Mouse (Mus musculus) embryonic facial prominence, embryonic 11.5 days (tissue): ENCODE measurements at regions not wholly inside any gene's neighbourhood (a gene's known extent, or its start where the extent isn't known, plus 50 kb on each side); places are given as distances from the start of the nearest gene placed in this dataset.

Experiments used
- ATAC-seq: fragments of 200-750 bp; cut with Nextera tagmentation; replicated peaks from 2 replicates; pipeline ENCODE4 v1.8.0; 2017; ENCODE audit warnings: low read depth; ENCODE audit not compliant: insufficient number of reproducible peaks, low FRiP score, low TSS enrichment
- DNase-seq: peaks from one replicate; pipeline ENCODE4 v3.0.0-alpha.2; 2015; ENCODE audit warnings: low spot score
- H3K27ac ChIP-seq: fragments of 300-500 bp; sonication (generic); replicated peaks from 2 replicates; pipeline ENCODE4 v1.5.1; 2014; ENCODE audit warnings: mild to moderate bottlenecking, low read depth, low read length, control low read depth
- H3K27me3 ChIP-seq: fragments of 300-500 bp; sonication (generic); 2 replicates; pipeline ENCODE4 v1.6.1; 2014; ENCODE audit warnings: mild to moderate bottlenecking, low read length, moderate library complexity, mixed read lengths; ENCODE audit not compliant: control insufficient read depth, insufficient read depth
- H3K36me3 ChIP-seq: fragments of 300-500 bp; sonication (generic); replicated peaks from 2 replicates; pipeline ENCODE4 v1.6.1; 2014; ENCODE audit warnings: low read depth, mild to moderate bottlenecking, low read length, moderate library complexity, mixed read lengths; ENCODE audit not compliant: control insufficient read depth, insufficient read depth
- H3K4me1 ChIP-seq: fragments of 300-500 bp; sonication (generic); 2 replicates; pipeline ENCODE4 v1.6.1; 2014; ENCODE audit warnings: low read length, mixed read lengths; ENCODE audit not compliant: control insufficient read depth, insufficient read depth
- H3K4me2 ChIP-seq: fragments of 300-500 bp; sonication (generic); 2 replicates; pipeline ENCODE4 v1.6.1; 2014; ENCODE audit warnings: low read depth, mild to moderate bottlenecking, control low read depth, low read length, moderate library complexity
- H3K4me3 ChIP-seq: fragments of 300-500 bp; sonication (generic); 2 replicates; pipeline ENCODE4 v1.5.1; 2014; ENCODE audit warnings: low read depth, low read length, control low read depth
- H3K9ac ChIP-seq: fragments of 300-500 bp; sonication (generic); replicated peaks from 2 replicates; pipeline ENCODE4 v1.6.1; 2014; ENCODE audit warnings: mild to moderate bottlenecking, control low read depth, low read length
- H3K9me3 ChIP-seq: fragments of 300-500 bp; sonication (generic); replicated peaks from 2 replicates; pipeline ENCODE4 v1.6.1; 2016; ENCODE audit warnings: mild to moderate bottlenecking, low read length, inconsistent platforms, mixed read lengths; ENCODE audit not compliant: control insufficient read depth
- WGBS: fragments of 180-500 bp; shearing (Covaris S2); extraction: QIAGEN DNeasy Blood & Tissue Kit; methylation state at CpG from one replicate; pipeline ENCODE4 v1.1.7; 2014; 5-methylcytosine and 5-hydroxymethylcytosine counted together

DNA sequence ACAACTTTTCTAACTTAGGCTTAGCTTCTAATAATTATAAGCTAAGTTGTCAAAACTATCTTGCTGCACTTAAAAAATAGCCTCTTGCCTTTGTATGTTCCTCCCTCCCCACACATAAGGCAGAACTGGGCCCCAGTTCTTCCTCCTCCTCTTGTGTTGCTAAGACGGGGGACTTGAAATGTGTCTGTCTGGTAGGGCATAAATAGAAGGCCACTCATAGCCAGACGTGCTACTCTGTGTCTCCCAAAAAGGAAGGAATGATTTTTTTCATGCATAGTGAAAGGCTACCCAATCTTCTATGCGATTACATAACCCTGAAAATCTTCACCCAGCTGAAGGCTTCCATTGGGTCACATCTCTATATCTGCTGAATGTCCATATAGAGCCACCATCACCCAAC is 183.5 kb downstream of the Hsfy2 start:
- no peak for ATAC-seq
- Histone ChIP-seq H3K27ac (no peak overlapping the region), H3K4me1 (no peaks in the 10 kb centered on the region), H3K36me3 (no peaks in the 10 kb centered on the region), H3K9ac (no peak overlapping the region), H3K9me3 (no peaks in the 10 kb centered on the region), H3K4me2 (no peak overlapping the region), H3K4me3 (no peak overlapping the region), H3K27me3 (no peaks in the 10 kb centered on the region)
- no peak for DNase-seq
- 88% methylated on average over 3 of the region's 3 CpGs for WGBS

DNA sequence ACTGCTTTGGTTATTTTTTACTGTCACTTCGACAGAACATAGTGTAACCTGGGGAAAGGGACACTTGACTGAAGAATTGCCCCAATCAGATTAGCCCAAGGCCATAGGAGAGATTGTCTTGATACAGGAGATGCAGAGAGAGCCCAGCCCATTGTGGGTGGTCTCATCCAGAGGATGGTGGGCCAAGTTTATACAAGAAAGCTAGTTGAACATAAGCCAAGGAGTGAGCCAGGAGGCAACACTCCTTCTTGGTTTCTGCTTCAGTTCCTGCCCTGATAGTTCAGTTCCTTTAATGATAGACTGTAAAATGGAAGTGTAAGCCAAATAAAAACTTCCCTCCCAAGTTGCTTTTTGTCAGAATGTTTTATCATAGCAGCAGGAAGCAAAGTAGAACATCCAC is 194.4 kb downstream of the Hsfy2 start:
- Histone ChIP-seq H3K4me3 (no peak overlapping the region), H3K9ac (no peak overlapping the region), H3K4me2 (no peak overlapping the region), H3K27me3 (no peaks in the 10 kb centered on the region), H3K4me1 (no peaks in the 10 kb centered on the region), H3K36me3 (no peaks in the 10 kb centered on the region), H3K27ac (no peak overlapping the region), H3K9me3 (no peaks in the 10 kb centered on the region)
- DNase-seq (no peak), ATAC-seq (no peak)
- WGBS: 68% methylated on average over 1 of the region's 1 CpGs

DNA sequence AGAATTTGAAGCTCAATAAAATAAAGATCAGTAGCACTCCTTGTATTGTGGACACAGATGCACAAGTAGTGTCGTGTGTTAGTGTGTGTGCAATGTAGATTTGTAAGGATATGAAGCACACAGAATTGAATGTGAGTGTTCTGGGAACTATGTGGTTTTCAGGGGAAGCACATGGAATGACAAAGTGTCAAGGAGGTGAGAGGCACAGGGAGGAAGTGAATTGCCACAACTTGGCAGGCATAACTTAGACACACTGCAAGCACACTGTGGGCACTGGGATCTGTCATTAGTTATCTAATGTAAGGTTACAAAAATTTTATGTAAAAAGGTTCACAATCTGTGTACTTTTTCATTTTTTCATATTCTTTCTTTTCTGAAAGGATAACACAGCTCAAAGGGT is 230.4 kb downstream of the Hsfy2 start:
- Histone ChIP-seq H3K27ac (no peak overlapping the region), H3K36me3 (no peaks in the 10 kb centered on the region), H3K4me3 (no peak overlapping the region), H3K27me3 (no peaks in the 10 kb centered on the region), H3K9ac (no peak overlapping the region), H3K4me2 (no peak overlapping the region), H3K4me1 (no peaks in the 10 kb centered on the region), H3K9me3 (no peaks in the 10 kb centered on the region)
- DNase-seq (no peak), ATAC-seq (no peak)
- 85% methylated on average over 1 of the region's 1 CpGs for WGBS

DNA sequence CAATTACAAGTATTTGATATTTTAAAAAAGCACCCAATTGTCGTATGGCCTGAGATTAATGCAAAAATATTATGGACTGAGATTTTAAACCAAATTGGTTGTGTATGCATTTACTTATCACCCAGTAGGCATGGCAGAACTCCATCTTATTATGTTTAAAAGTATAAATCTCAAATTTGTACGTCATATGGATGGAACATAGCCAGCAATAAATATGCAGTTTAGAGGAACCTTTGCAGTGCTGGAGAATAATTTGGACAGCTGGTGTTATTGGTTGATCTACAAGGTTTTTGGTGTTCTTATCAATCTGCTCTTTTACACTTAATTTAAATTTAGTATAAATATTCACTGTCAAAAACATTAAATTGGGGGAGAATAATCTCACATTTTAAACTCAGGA is 233.9 kb downstream of the Hsfy2 start:
- H3K9ac ChIP-seq: no peak overlapping the region

DNA sequence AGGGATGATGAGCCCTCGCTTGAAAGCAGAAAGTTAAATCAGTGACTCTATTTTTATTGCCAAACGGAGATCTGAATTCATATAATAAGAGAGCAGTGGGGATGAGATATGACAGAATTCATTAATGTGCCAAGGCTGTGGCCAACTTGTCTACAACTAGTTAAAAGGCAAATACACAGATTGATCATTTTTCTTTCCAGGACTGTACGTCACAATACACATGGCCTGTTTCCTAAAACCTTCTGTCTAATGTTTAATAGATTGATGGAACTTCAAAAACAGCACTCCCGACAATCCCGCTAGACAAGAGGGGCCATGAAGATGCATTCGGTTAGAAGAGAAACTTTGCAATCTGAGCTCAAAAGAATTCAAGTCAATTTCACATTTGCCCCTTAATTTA is 241.4 kb downstream of the Hsfy2 start:
- WGBS: 81% methylated on average over 6 of the region's 6 CpGs
- no peak overlapping the region for H3K9ac ChIP-seq
- no peak for DNase-seq
- no peak for ATAC-seq
- no peaks in the 10 kb centered on the region for H3K36me3 ChIP-seq
- no peaks in the 10 kb centered on the region for H3K27me3 ChIP-seq
- H3K4me3 ChIP-seq: no peak overlapping the region
- no peaks in the 10 kb centered on the region for H3K4me1 ChIP-seq
- no peak overlapping the region for H3K4me2 ChIP-seq
- H3K27ac ChIP-seq: no peak overlapping the region
- no peaks in the 10 kb centered on the region for H3K9me3 ChIP-seq

More for the DNA sequence above, 233.9 kb downstream of the Hsfy2 start:
- ATAC-seq (no peak), DNase-seq (no peak)
- no peak overlapping the region for H3K27ac ChIP-seq
- no peaks in the 10 kb centered on the region for H3K36me3 ChIP-seq
- no peak overlapping the region for H3K4me3 ChIP-seq
- H3K9me3 ChIP-seq: no peaks in the 10 kb centered on the region
- no peak overlapping the region for H3K4me2 ChIP-seq
- H3K4me1 ChIP-seq: no peaks in the 10 kb centered on the region
- WGBS: 91% methylated on average over 2 of the region's 2 CpGs
- no peaks in the 10 kb centered on the region for H3K27me3 ChIP-seq

DNA sequence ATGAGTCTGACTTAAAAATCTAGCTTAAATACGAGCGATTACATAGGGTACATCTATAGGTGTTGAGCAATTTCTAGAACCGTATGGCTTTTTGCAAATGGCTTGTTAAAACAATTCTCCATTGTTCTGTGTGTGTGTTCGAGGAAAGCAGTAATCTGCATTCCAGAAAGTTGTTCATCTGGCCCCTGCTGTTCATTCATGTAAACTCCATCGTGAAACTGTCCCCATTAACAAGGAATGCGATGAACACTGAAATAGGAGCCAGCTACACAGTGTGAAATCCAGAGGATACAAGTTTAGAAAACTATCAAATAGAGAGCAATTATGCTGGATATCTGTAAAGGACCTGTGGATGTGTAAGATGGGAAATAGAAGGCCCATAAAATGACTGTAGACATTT is 250.1 kb downstream of the Hsfy2 start:
- 50% methylated on average over 6 of the region's 6 CpGs for WGBS
- H3K27ac ChIP-seq: no peak overlapping the region
- no peak for ATAC-seq
- H3K9me3 ChIP-seq: no peaks in the 10 kb centered on the region
- no peaks in the 10 kb centered on the region for H3K36me3 ChIP-seq
- no peaks in the 10 kb centered on the region for H3K4me1 ChIP-seq
- H3K27me3 ChIP-seq: no peaks in the 10 kb centered on the region
- no peak overlapping the region for H3K9ac ChIP-seq
- H3K4me3 ChIP-seq: no peak overlapping the region
- no peak for DNase-seq
- no peak overlapping the region for H3K4me2 ChIP-seq

DNA sequence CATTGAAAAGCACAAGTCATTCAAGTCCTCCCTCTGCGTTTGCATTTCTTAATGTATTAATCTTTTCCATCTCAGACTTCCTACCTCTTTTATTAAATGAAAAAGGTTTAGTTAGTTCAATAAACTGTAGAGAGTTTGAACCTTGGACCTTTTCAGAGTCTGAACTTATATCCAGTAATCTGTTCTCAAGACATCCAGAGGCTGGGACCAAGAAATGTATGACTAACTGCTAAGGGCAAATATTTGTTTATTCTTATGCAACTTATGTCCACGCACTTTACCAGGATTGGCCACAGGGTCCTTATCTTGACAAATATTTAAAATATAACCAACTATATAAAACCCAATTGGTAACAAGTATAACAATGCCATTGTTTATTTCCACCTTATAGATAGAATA is 270.9 kb downstream of the Hsfy2 start:
- DNase-seq (no peak), ATAC-seq (no peak)
- no peaks in the 10 kb centered on the region for H3K27me3 ChIP-seq
- WGBS: 85% methylated on average over 2 of the region's 2 CpGs
- H3K4me3 ChIP-seq: no peak overlapping the region
- H3K36me3 ChIP-seq: no peaks in the 10 kb centered on the region
- no peaks in the 10 kb centered on the region for H3K4me1 ChIP-seq
- H3K9ac ChIP-seq: no peak overlapping the region
- no peak overlapping the region for H3K4me2 ChIP-seq
- H3K27ac ChIP-seq: no peak overlapping the region
- H3K9me3 ChIP-seq: no peaks in the 10 kb centered on the region

DNA sequence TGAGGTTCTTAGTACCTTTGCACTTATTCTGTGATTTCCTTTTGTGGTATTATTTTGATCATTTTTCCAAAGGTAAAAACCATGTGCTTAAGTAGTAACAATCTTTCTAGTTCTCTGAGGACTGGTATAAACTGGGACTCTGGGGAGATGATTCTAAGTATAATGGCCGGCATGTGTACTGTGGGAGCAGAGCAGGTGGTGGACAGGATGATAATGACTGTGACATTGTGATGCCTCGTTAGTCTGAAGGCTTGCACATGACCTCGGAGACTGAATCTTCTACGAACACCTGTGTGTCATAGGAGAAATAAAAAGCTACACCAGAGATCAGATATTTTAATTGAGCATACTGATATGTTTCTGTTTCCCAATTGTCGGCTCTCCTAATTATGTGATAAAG is 276.4 kb downstream of the Hsfy2 start:
- H3K4me3 ChIP-seq: no peak overlapping the region
- H3K27me3 ChIP-seq: no peaks in the 10 kb centered on the region
- ATAC-seq (no peak), DNase-seq (no peak)
- WGBS: 67% methylated on average over 5 of the region's 5 CpGs
- H3K27ac ChIP-seq: no peak overlapping the region
- H3K9me3 ChIP-seq: no peaks in the 10 kb centered on the region
- H3K4me2 ChIP-seq: no peak overlapping the region
- no peaks in the 10 kb centered on the region for H3K4me1 ChIP-seq
- no peak overlapping the region for H3K9ac ChIP-seq
- H3K36me3 ChIP-seq: no peaks in the 10 kb centered on the region

DNA sequence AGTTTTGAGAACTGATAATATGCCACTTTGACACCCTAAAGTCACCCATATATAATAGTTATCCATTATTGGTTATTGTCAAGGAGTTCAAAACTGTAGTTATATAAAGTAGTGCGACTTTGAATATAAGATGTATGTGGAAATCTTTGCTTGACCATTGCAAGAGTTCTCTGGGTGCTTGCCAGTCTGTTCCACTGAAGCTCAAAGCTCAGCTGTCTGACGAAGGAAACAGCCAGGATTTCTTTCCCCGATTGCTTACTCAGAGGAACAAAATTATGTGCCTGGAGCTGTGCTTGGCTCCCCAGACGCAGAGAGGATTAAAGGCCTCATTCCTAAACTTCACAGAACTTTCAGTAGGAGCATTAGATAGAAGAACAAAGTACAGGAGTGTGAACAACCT is 290.6 kb downstream of the Hsfy2 start:
- no peak for ATAC-seq
- Histone ChIP-seq H3K36me3 (no peaks in the 10 kb centered on the region), H3K27ac (no peak overlapping the region), H3K4me2 (no peak overlapping the region), H3K4me1 (no peaks in the 10 kb centered on the region), H3K27me3 (no peaks in the 10 kb centered on the region), H3K9me3 (no peaks in the 10 kb centered on the region), H3K9ac (no peak overlapping the region), H3K4me3 (no peak overlapping the region)
- DNase-seq: no peak
- WGBS: 65% methylated on average over 4 of the region's 4 CpGs
